Mouse (Mus musculus): ENCODE results near the gene Pdzk1ip1. TPM values are rescaled to one million over a fixed set of nuclear protein-coding genes. Genes with fewer than 3 reads are reported as not detected.

Pdzk1ip1 gene
- 1.1 and 1.2 TPM in 2 replicates for total RNA-seq (2012; rRNA removed)

- no peak for TF ChIP-seq ZNF384 (IDR thresholded peaks at IDR 0.05; ENCODE audit: low read depth, low read length)
- TF ChIP-seq MAFK (IDR thresholded peaks at IDR 0.05; ENCODE audit: insufficient read depth, low read depth, low read length) = no peak
- TF ChIP-seq ZC3H11A (IDR thresholded peaks at IDR 0.05; ENCODE audit: borderline replicate concordance, low read depth, low read length) = no peak
- no peak for TF ChIP-seq CHD2 (IDR thresholded peaks at IDR 0.05; ENCODE audit: low read depth, low read length)
- no peak for TF ChIP-seq HCFC1 (IDR thresholded peaks at IDR 0.05; ENCODE audit: borderline replicate concordance, insufficient read depth, low read length)
- Histone ChIP-seq H3K27ac (ENCODE audit: insufficient read depth, low read depth, low read length, poor library complexity, severe bottlenecking) (no peak within 1 kb of the TSS), H3K36me3 (ENCODE audit: control insufficient read depth, insufficient read depth, low read length, poor library complexity, severe bottlenecking) (no peaks in the 10 kb centered on the region), H3K4me1 (ENCODE audit: control insufficient read depth in 2 of 2, insufficient read depth in 2 of 2, low read length in 2 of 2, poor library complexity in 1 of 2) (peaks cover 0 to 7% of the 10 kb centered on the region in 2 experiments; a peak in 1 of 4 replicates), H3K9me3 (ENCODE audit: control insufficient read depth, insufficient read depth, low read depth, low read length) (no peaks in the 10 kb centered on the region), H3K4me3 (ENCODE audit: insufficient read depth in 1 of 2, low read depth in 1 of 2, low read length in 2 of 2, poor library complexity in 1 of 2, severe bottlenecking in 1 of 2) (no peak within 1 kb of the TSS), H3K9ac (ENCODE audit: insufficient read depth, low read depth, low read length, poor library complexity, severe bottlenecking) (no peak within 1 kb of the TSS)
- in situ Hi-C loops (cut with MboI; ENCODE audit: low sequenced_read_pairs in 2 of 2, unreplicated experiment in 2 of 2) = no loop called here
- DNase-seq (ENCODE audit: low read depth, low spot score) = no peak
Measured at GRCm38 (mm10) chr4:115088611-115089338, at the start of gene Pdzk1ip1. Gene Pdzk1ip1, plus strand, starts transcription at chr4:115088708.

DNA sequence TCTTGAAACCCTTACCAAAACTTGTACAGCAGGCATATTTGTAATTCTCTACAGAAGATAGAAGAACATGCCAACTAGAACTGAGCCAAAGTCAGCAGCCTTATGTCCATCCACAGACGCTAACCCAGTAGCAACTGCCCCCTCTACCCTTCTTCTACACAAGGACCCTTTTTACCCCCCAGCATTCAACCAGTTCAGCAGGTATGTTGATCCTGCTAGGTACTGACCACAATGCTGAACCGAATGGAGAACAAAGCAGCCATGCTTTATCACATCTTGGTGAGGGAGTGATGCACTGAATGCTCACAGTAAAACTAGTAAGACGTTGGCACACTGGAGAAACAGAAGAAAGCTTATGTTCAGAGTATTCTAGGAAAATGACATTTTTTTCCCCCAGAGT, 42.9 kb upstream of the Pdzk1ip1 start:
- H3K27ac ChIP-seq (ENCODE audit: insufficient read depth, low read depth, low read length, poor library complexity, severe bottlenecking) = no peak overlapping the region
- peaks cover 2 to 4% of the 10 kb centered on the region in 2 experiments; a peak in 1 of 4 replicates for H3K4me1 ChIP-seq (ENCODE audit: control insufficient read depth in 2 of 2, insufficient read depth in 2 of 2, low read length in 2 of 2, poor library complexity in 1 of 2)
- DNase-seq (ENCODE audit: low read depth, low spot score) = no peak
- no peak overlapping the region for H3K4me3 ChIP-seq (ENCODE audit: insufficient read depth in 1 of 2, low read depth in 1 of 2, low read length in 2 of 2, poor library complexity in 1 of 2, severe bottlenecking in 1 of 2)
- H3K9me3 ChIP-seq (ENCODE audit: control insufficient read depth, insufficient read depth, low read depth, low read length) = no peaks in the 10 kb centered on the region
- no peak overlapping the region for H3K9ac ChIP-seq (ENCODE audit: insufficient read depth, low read depth, low read length, poor library complexity, severe bottlenecking)
- H3K36me3 ChIP-seq (ENCODE audit: control insufficient read depth, insufficient read depth, low read length, poor library complexity, severe bottlenecking) = peaks cover 9% of the 10 kb centered on the region
- in situ Hi-C loops (cut with MboI; ENCODE audit: low sequenced_read_pairs in 2 of 2, unreplicated experiment in 2 of 2) = no loop called here
- TF ChIP-seq HCFC1 (IDR thresholded peaks at IDR 0.05; ENCODE audit: borderline replicate concordance, insufficient read depth, low read length) (no peak), MAFK (IDR thresholded peaks at IDR 0.05; ENCODE audit: insufficient read depth, low read depth, low read length) (no peak), ZNF384 (IDR thresholded peaks at IDR 0.05; ENCODE audit: low read depth, low read length) (no peak), ZC3H11A (IDR thresholded peaks at IDR 0.05; ENCODE audit: borderline replicate concordance, low read depth, low read length) (no peak), CHD2 (IDR thresholded peaks at IDR 0.05; ENCODE audit: low read depth, low read length) (no peak)

DNA sequence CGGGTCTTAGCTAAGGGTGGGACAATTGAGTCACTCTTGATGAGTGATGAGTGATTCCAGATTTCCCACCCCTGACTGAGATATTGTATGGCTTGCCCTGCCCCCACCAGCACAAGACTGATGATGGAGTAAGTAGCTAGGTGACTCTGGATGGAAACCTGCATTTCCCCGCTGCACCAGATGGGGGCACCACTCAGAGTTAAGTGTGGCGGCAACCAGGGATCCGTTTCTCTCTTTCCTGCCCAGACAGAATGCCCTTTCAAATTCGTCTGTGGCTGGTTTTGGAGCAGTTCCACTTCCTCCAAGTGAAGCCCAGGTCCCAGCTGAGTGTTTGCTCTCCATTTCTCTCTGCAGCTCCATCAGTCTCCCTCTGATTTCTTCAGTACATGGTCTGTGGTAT, 40.8 kb upstream of the Pdzk1ip1 start:
- no peaks in the 10 kb centered on the region for H3K9me3 ChIP-seq (ENCODE audit: control insufficient read depth, insufficient read depth, low read depth, low read length)
- H3K4me1 ChIP-seq (ENCODE audit: control insufficient read depth in 2 of 2, insufficient read depth in 2 of 2, low read length in 2 of 2, poor library complexity in 1 of 2) = peaks cover 2 to 4% of the 10 kb centered on the region in 2 experiments; a peak in 1 of 4 replicates
- H3K27ac ChIP-seq (ENCODE audit: insufficient read depth, low read depth, low read length, poor library complexity, severe bottlenecking) = no peak overlapping the region
- H3K9ac ChIP-seq (ENCODE audit: insufficient read depth, low read depth, low read length, poor library complexity, severe bottlenecking) = peak overlapping the region; percentile 19; the same call in 1 of the 2 replicates
- in situ Hi-C loops (cut with MboI; ENCODE audit: low sequenced_read_pairs in 2 of 2, unreplicated experiment in 2 of 2) = no loop called here
- no peaks in the 10 kb centered on the region for H3K36me3 ChIP-seq (ENCODE audit: control insufficient read depth, insufficient read depth, low read length, poor library complexity, severe bottlenecking)
- peak; percentile 82 for DNase-seq (ENCODE audit: low read depth, low spot score)
- no peak overlapping the region for H3K4me3 ChIP-seq (ENCODE audit: insufficient read depth in 1 of 2, low read depth in 1 of 2, low read length in 2 of 2, poor library complexity in 1 of 2, severe bottlenecking in 1 of 2)
- TF ChIP-seq ZNF384 (IDR thresholded peaks at IDR 0.05; ENCODE audit: low read depth, low read length) (no peak), HCFC1 (IDR thresholded peaks at IDR 0.05; ENCODE audit: borderline replicate concordance, insufficient read depth, low read length) (no peak), ZC3H11A (IDR thresholded peaks at IDR 0.05; ENCODE audit: borderline replicate concordance, low read depth, low read length) (no peak), CHD2 (IDR thresholded peaks at IDR 0.05; ENCODE audit: low read depth, low read length) (no peak), MAFK (IDR thresholded peaks at IDR 0.05; ENCODE audit: insufficient read depth, low read depth, low read length) (no peak)

GRCm38 (mm10) chr4:115048190-115048589, 40.3 kb upstream of the Pdzk1ip1 start:
- in situ Hi-C loops (cut with MboI; ENCODE audit: low sequenced_read_pairs in 2 of 2, unreplicated experiment in 2 of 2) = no loop called here
- Histone ChIP-seq H3K36me3 (ENCODE audit: control insufficient read depth, insufficient read depth, low read length, poor library complexity, severe bottlenecking) (no peaks in the 10 kb centered on the region), H3K27ac (ENCODE audit: insufficient read depth, low read depth, low read length, poor library complexity, severe bottlenecking) (no peak overlapping the region), H3K9me3 (ENCODE audit: control insufficient read depth, insufficient read depth, low read depth, low read length) (no peaks in the 10 kb centered on the region), H3K9ac (ENCODE audit: insufficient read depth, low read depth, low read length, poor library complexity, severe bottlenecking) (peak overlapping the region; percentile 19; the same call in 1 of the 2 replicates), H3K4me1 (ENCODE audit: control insufficient read depth in 2 of 2, insufficient read depth in 2 of 2, low read length in 2 of 2, poor library complexity in 1 of 2) (peaks cover 2 to 4% of the 10 kb centered on the region in 2 experiments; a peak in 1 of 4 replicates), H3K4me3 (ENCODE audit: insufficient read depth in 1 of 2, low read depth in 1 of 2, low read length in 2 of 2, poor library complexity in 1 of 2, severe bottlenecking in 1 of 2) (no peak overlapping the region)
- TF ChIP-seq ZC3H11A (IDR thresholded peaks at IDR 0.05; ENCODE audit: borderline replicate concordance, low read depth, low read length) (no peak), ZNF384 (IDR thresholded peaks at IDR 0.05; ENCODE audit: low read depth, low read length) (no peak), MAFK (IDR thresholded peaks at IDR 0.05; ENCODE audit: insufficient read depth, low read depth, low read length) (no peak), HCFC1 (IDR thresholded peaks at IDR 0.05; ENCODE audit: borderline replicate concordance, insufficient read depth, low read length) (no peak), CHD2 (IDR thresholded peaks at IDR 0.05; ENCODE audit: low read depth, low read length) (no peak)
- no peak for DNase-seq (ENCODE audit: low read depth, low spot score)

Measured in ES-E14 (cell line).